Mouse (Mus musculus) hindbrain, embryonic 15.5 days (tissue): ENCODE data around the gene Dab2ip. TPM values are rescaled to one million over a fixed set of nuclear protein-coding genes. Genes with fewer than 3 reads are reported as not detected.

Experiments used
- ATAC-seq: fragments of 200-750 bp; cut with Nextera tagmentation; 2 replicates; pipeline ENCODE4 v1.8.0; 2017; ENCODE audit warnings: low read depth, moderate number of reproducible peaks, moderate TSS enrichment; ENCODE audit not compliant: low FRiP score
- H3K27ac ChIP-seq: fragments of 300-500 bp; sonication (generic); replicated peaks from 2 replicates; pipeline ENCODE4 v1.5.1; 2015; ENCODE audit warnings: mild to moderate bottlenecking, inconsistent platforms
- H3K27me3 ChIP-seq: fragments of 300-500 bp; sonication (generic); 2 replicates; pipeline ENCODE4 v1.6.1; 2015; ENCODE audit warnings: control low read depth, inconsistent platforms
- H3K36me3 ChIP-seq: fragments of 300-500 bp; sonication (generic); 2 replicates; pipeline ENCODE4 v1.6.1; 2015; ENCODE audit warnings: control low read depth, inconsistent platforms
- H3K4me1 ChIP-seq: fragments of 300-500 bp; sonication (generic); replicated peaks from 2 replicates; pipeline ENCODE4 v1.6.1; 2015; ENCODE audit warnings: control low read depth, inconsistent platforms
- H3K4me2 ChIP-seq: fragments of 300-500 bp; sonication (generic); 2 replicates; pipeline ENCODE4 v1.6.1; 2015; ENCODE audit warnings: moderate library complexity, mild to moderate bottlenecking, inconsistent platforms
- H3K4me3 ChIP-seq: fragments of 300-500 bp; sonication (generic); 2 replicates; pipeline ENCODE4 v1.5.1; 2015; ENCODE audit warnings: mild to moderate bottlenecking, inconsistent platforms
- H3K9ac ChIP-seq: fragments of 300-500 bp; sonication (generic); 2 replicates; pipeline ENCODE4 v1.6.1; 2015; ENCODE audit warnings: inconsistent platforms
- H3K9me3 ChIP-seq: fragments of 300-500 bp; sonication (generic); 2 replicates; pipeline ENCODE4 v1.6.1; 2016; ENCODE audit warnings: control low read depth, inconsistent platforms
- WGBS: fragments of 180-500 bp; shearing (Covaris S2); methylation state at CpG from one replicate; pipeline ENCODE4 v1.1.7; 2015; 5-methylcytosine and 5-hydroxymethylcytosine counted together
- polyA plus RNA-seq: library from polyadenylated mRNA; unstranded; fragments of >200 nt; fragmentation: Nextera tagmentation; extraction: Ambion mirVana; gene quantifications from 2 replicates; pipeline ENCODE4 v1.2.1, GENCODE M21; 2015

Dab2ip gene
- polyA plus RNA-seq, 1 experiment from 2014 or later = 70.7 TPM

GRCm38 (mm10) chr2:35619532-35619931 is 61.5 kb downstream of the Dab2ip start:
- Histone ChIP-seq H3K9ac (no peak overlapping the region), H3K4me1 (peaks cover 47% of the 10 kb centered on the region), H3K9me3 (no peaks in the 10 kb centered on the region), H3K36me3 (no peaks in the 10 kb centered on the region), H3K27ac (no peak overlapping the region), H3K27me3 (no peaks in the 10 kb centered on the region), H3K4me2 (no peak overlapping the region), H3K4me3 (no peak overlapping the region)
- 38% methylated on average over 2 of the region's 2 CpGs for WGBS
- ATAC-seq = no peak

GRCm38 (mm10) chr2:35620364-35621224 is 62.5 kb downstream of the Dab2ip start:
- H3K9me3 ChIP-seq = no peaks in the 10 kb centered on the region
- ATAC-seq = no peak
- H3K4me3 ChIP-seq = no peak overlapping the region
- H3K9ac ChIP-seq = no peak overlapping the region
- 18% methylated on average over 7 of the region's 7 CpGs for whole genome bisulfite sequencing
- H3K27me3 ChIP-seq = no peaks in the 10 kb centered on the region
- H3K36me3 ChIP-seq = no peaks in the 10 kb centered on the region
- 0 out of 2 replicates have a peak overlapping the region, but pooled peaks have one; percentile 23 for H3K4me2 ChIP-seq
- H3K4me1 ChIP-seq = peaks cover 47% of the 10 kb centered on the region
- H3K27ac ChIP-seq = no peak overlapping the region

- WGBS = 82% methylated on average over 2 of the region's 2 CpGs
Measured at GRCm38 (mm10) chr2:35621225-35621519, 63.1 kb downstream of the Dab2ip start.

GRCm38 (mm10) chr2:35621796-35622195 is 63.7 kb downstream of the Dab2ip start:
- H3K36me3 ChIP-seq = no peaks in the 10 kb centered on the region
- H3K27me3 ChIP-seq = no peaks in the 10 kb centered on the region
- WGBS = 2% methylated on average over 35 of the region's 41 CpGs
- peaks cover 53% of the 10 kb centered on the region for H3K4me1 ChIP-seq
- ATAC-seq = peak; percentile 69
- H3K9me3 ChIP-seq = no peaks in the 10 kb centered on the region
- H3K4me3 ChIP-seq = peak overlapping the region; percentile 52
- H3K4me2 ChIP-seq = peak overlapping the region; percentile 97
- H3K27ac ChIP-seq = no peak overlapping the region; the same call in 1 of the 2 replicates
- H3K9ac ChIP-seq = peak overlapping the region; percentile 56

More at GRCm38 (mm10) chr2:35621225-35621519, 63.1 kb downstream of the Dab2ip start:
- H3K27me3 ChIP-seq = no peaks in the 10 kb centered on the region
- ATAC-seq = no peak
- no peak overlapping the region for H3K4me3 ChIP-seq
- H3K9ac ChIP-seq = no peak overlapping the region
- no peaks in the 10 kb centered on the region for H3K36me3 ChIP-seq
- H3K27ac ChIP-seq = no peak overlapping the region
- peaks cover 49% of the 10 kb centered on the region for H3K4me1 ChIP-seq
- H3K9me3 ChIP-seq = no peaks in the 10 kb centered on the region
- H3K4me2 ChIP-seq = no peak overlapping the region

GRCm38 (mm10) chr2:35622261-35623103 is 64.4 kb downstream of the Dab2ip start:
- Histone ChIP-seq H3K27me3 (no peaks in the 10 kb centered on the region), H3K9ac (peak overlapping the region; percentile 56), H3K27ac (no peak overlapping the region; the same call in 1 of the 2 replicates), H3K9me3 (no peaks in the 10 kb centered on the region), H3K4me2 (peak overlapping the region; percentile 97), H3K4me1 (peaks cover 60% of the 10 kb centered on the region), H3K4me3 (peak overlapping the region; percentile 52), H3K36me3 (no peaks in the 10 kb centered on the region)
- ATAC-seq = no peak
- WGBS = 9% methylated on average over 19 of the region's 20 CpGs

- WGBS = 50% methylated on average over 4 of the region's 4 CpGs
- H3K9ac ChIP-seq = no peak overlapping the region
Measured at GRCm38 (mm10) chr2:35623104-35623377, 65.0 kb downstream of the Dab2ip start.

GRCm38 (mm10) chr2:35623431-35624148 is 65.5 kb downstream of the Dab2ip start:
- no peak for ATAC-seq
- H3K4me3 ChIP-seq = no peak overlapping the region
- H3K4me1 ChIP-seq = peaks cover 68% of the 10 kb centered on the region
- H3K9ac ChIP-seq = no peak overlapping the region
- H3K36me3 ChIP-seq = no peaks in the 10 kb centered on the region
- peak overlapping the region; percentile 97 for H3K4me2 ChIP-seq
- 33% methylated on average over 12 of the region's 12 CpGs for WGBS
- no peaks in the 10 kb centered on the region for H3K27me3 ChIP-seq
- H3K9me3 ChIP-seq = no peaks in the 10 kb centered on the region
- H3K27ac ChIP-seq = no peak overlapping the region

More at GRCm38 (mm10) chr2:35623104-35623377, 65.0 kb downstream of the Dab2ip start:
- Histone ChIP-seq H3K36me3 (no peaks in the 10 kb centered on the region), H3K4me1 (peaks cover 66% of the 10 kb centered on the region), H3K27me3 (no peaks in the 10 kb centered on the region), H3K27ac (no peak overlapping the region), H3K9me3 (no peaks in the 10 kb centered on the region), H3K4me3 (no peak overlapping the region), H3K4me2 (peak overlapping the region; percentile 97)
- ATAC-seq = no peak

- H3K36me3 ChIP-seq = no peaks in the 10 kb centered on the region
- peaks cover 65% of the 10 kb centered on the region for H3K4me1 ChIP-seq
- WGBS = 71% methylated on average over 5 of the region's 5 CpGs
- no peak for ATAC-seq
- peak overlapping the region; percentile 97; the same call in 1 of the 2 replicates for H3K4me2 ChIP-seq
- no peak overlapping the region for H3K4me3 ChIP-seq
- no peaks in the 10 kb centered on the region for H3K9me3 ChIP-seq
- no peaks in the 10 kb centered on the region for H3K27me3 ChIP-seq
- no peak overlapping the region for H3K27ac ChIP-seq
- no peak overlapping the region for H3K9ac ChIP-seq
Measured at GRCm38 (mm10) chr2:35624380-35625006, 66.4 kb downstream of the Dab2ip start.

- Histone ChIP-seq H3K36me3 (no peaks in the 10 kb centered on the region), H3K27me3 (no peaks in the 10 kb centered on the region), H3K4me1 (peaks cover 60% of the 10 kb centered on the region), H3K4me2 (no peak overlapping the region), H3K9ac (no peak overlapping the region), H3K9me3 (no peaks in the 10 kb centered on the region), H3K4me3 (no peak overlapping the region), H3K27ac (no peak overlapping the region)
- WGBS = 93% methylated on average over 6 of the region's 6 CpGs
- no peak for ATAC-seq
Measured at GRCm38 (mm10) chr2:35625007-35625380, 66.9 kb downstream of the Dab2ip start.

GRCm38 (mm10) chr2:35625526-35625925 is 67.5 kb downstream of the Dab2ip start:
- Histone ChIP-seq H3K36me3 (no peaks in the 10 kb centered on the region), H3K27me3 (no peaks in the 10 kb centered on the region), H3K4me2 (no peak overlapping the region), H3K27ac (no peak overlapping the region), H3K9ac (no peak overlapping the region), H3K4me1 (peaks cover 55% of the 10 kb centered on the region), H3K4me3 (no peak overlapping the region), H3K9me3 (no peaks in the 10 kb centered on the region)
- no peak for ATAC-seq
- WGBS = 71% methylated on average over 6 of the region's 6 CpGs

- WGBS = 79% methylated on average over 9 of the region's 9 CpGs
- ATAC-seq = no peak
Measured at GRCm38 (mm10) chr2:35626181-35626727, 68.2 kb downstream of the Dab2ip start.

More at GRCm38 (mm10) chr2:35626181-35626727, 68.2 kb downstream of the Dab2ip start:
- Histone ChIP-seq H3K9me3 (no peaks in the 10 kb centered on the region), H3K36me3 (no peaks in the 10 kb centered on the region), H3K27ac (0 out of 2 replicates have a peak overlapping the region, but pooled peaks have one; percentile 54), H3K4me2 (no peak overlapping the region), H3K4me3 (no peak overlapping the region), H3K27me3 (no peaks in the 10 kb centered on the region), H3K9ac (no peak overlapping the region), H3K4me1 (peaks cover 48% of the 10 kb centered on the region)
